Mouse (Mus musculus): ENCODE results near the gene Aff1.

DNA sequence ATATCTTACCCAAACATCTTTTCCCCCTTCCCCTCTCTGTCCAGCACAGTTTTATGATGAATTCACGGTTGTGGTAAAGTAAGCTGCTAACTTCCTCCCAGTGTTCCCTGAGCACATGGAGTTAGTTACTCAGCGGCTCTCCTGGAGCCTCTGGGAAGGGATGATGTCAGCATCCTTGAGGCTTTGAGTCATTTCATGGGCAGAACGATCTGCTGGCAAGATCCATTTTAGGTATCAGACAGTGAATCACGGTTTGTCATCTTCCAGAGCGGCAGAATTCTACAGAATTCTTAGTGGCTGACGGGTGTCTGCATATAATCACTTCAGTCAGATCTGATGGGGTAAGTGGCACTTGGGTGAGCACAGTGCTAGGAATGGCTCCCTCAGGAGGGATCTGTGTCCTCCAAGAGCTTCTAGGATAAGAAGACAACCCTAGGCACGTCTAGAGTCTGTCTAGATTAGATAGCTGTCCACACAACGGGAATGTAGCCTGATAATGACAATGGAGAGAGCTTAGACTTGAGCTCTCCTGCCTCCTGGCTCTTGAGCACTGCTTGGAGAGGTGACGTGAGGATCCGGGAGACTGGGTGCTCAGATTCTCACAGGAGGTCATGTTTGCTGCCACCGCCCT, 82.6 kb downstream of the Aff1 start:
- TF ChIP-seq CTCF (IDR thresholded peaks at IDR 0.05; ENCODE audit: low read depth) (no peak), EP300 (IDR thresholded peaks at IDR 0.05; ENCODE audit: low read depth) (no peak)
